Mouse (Mus musculus) lung, postnatal 0 days (tissue): ENCODE data around the gene Mkks. TPM values are rescaled to one million over a fixed set of nuclear protein-coding genes. Genes with fewer than 3 reads are reported as not detected.
A peak's percentile ranks its signal among the peaks of the same experiment; 100 is the strongest.

ENCODE experiments used
- ATAC-seq: fragments of 200-750 bp; cut with Nextera tagmentation; 2 replicates; pipeline ENCODE4 v1.8.0; 2017; ENCODE audit warnings: moderate library complexity
- DNase-seq: peaks from one replicate; pipeline ENCODE4 v3.0.0-alpha.2; 2016; ENCODE audit warnings: low spot score
- H3K27ac ChIP-seq: fragments of 300-500 bp; sonication (generic); 2 replicates; pipeline ENCODE4 v1.5.1; 2014; ENCODE audit warnings: antibody characterized with exemption, mild to moderate bottlenecking, low read length, mixed read lengths
- H3K27me3 ChIP-seq: fragments of 300-500 bp; sonication (generic); replicated peaks from 2 replicates; pipeline ENCODE4 v1.6.1; 2014; ENCODE audit warnings: low read length, mixed read lengths; ENCODE audit not compliant: insufficient read depth
- H3K36me3 ChIP-seq: fragments of 300-500 bp; sonication (generic); 2 replicates; pipeline ENCODE4 v1.6.1; 2014; ENCODE audit warnings: low read length, mixed read lengths; ENCODE audit not compliant: insufficient read depth
- H3K4me1 ChIP-seq: fragments of 300-500 bp; sonication (generic); 2 replicates; pipeline ENCODE4 v1.6.1; 2014; ENCODE audit warnings: antibody characterized with exemption, low read depth, low read length, mixed read lengths; ENCODE audit not compliant: insufficient read depth
- H3K4me2 ChIP-seq: fragments of 300-500 bp; sonication (generic); replicated peaks from 2 replicates; pipeline ENCODE4 v1.6.1; 2014; ENCODE audit warnings: low read depth, mild to moderate bottlenecking, low read length, moderate library complexity, mixed read lengths
- H3K4me3 ChIP-seq: fragments of 300-500 bp; sonication (generic); 2 replicates; pipeline ENCODE4 v1.5.1; 2014; ENCODE audit warnings: low read depth, low read length
- H3K9ac ChIP-seq: fragments of 300-500 bp; sonication (generic); replicated peaks from 2 replicates; pipeline ENCODE4 v1.6.1; 2014; ENCODE audit warnings: low read depth, mild to moderate bottlenecking
- H3K9me3 ChIP-seq: fragments of 300-500 bp; sonication (generic); 2 replicates; pipeline ENCODE4 v1.6.1; 2016; ENCODE audit warnings: low read length, mixed read lengths
- CTCF ChIP-seq: IDR thresholded peaks from 2 replicates; pipeline ENCODE4 v1.5.1; 2016; ENCODE audit warnings: antibody characterized with exemption, mild to moderate bottlenecking
- EP300 ChIP-seq: IDR thresholded peaks from 2 replicates; pipeline ENCODE4 v1.6.1; 2016; ENCODE audit warnings: antibody characterized with exemption, mild to moderate bottlenecking, control low read depth
- WGBS: fragments of 180-500 bp; shearing (Covaris S2); extraction: QIAGEN DNeasy Blood & Tissue Kit; methylation state at CpG from one replicate; pipeline ENCODE4 v1.1.7; 2014; 5-methylcytosine and 5-hydroxymethylcytosine counted together
- polyA plus RNA-seq: library from polyadenylated mRNA; unstranded; fragments of >200 nt; fragmentation: Nextera tagmentation; extraction: Ambion mirVana; gene quantifications from 2 replicates; pipeline ENCODE4 v1.2.1, GENCODE M21; 2015

Mkks gene
- polyA plus RNA-seq, 1 experiment from 2014 or later: 6.7 TPM

DNA sequence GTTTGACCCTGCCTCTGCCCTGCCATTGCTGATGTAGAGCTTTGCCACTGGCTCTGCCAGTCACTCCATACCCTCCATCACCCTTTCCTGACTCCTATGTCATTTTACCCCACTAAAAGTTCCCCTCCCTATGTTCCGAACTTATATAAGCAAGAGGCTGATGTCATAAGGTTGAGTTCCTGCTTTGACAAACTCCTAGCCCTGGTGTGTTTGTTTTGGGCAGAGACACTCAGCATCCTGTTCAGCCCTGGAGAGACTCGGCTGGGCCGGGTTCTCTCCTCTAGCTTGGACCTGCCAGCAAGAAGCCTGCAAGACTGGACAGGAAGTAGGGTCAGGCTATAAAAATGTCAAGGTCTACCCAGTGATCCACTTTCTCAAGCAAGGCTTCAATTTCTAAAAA lies 58.3 kb downstream of the Mkks start:
- ATAC-seq (peak; percentile 87), DNase-seq (peak; percentile 44)
- no peak for TF ChIP-seq CTCF
- peak; percentile 38; the same call in 1 of the 2 replicates for TF ChIP-seq EP300
- Histone ChIP-seq H3K4me2 (no peak overlapping the region), H3K27ac (no peak overlapping the region), H3K9me3 (no peaks in the 10 kb centered on the region), H3K9ac (no peak overlapping the region), H3K27me3 (no peaks in the 10 kb centered on the region), H3K4me3 (no peak overlapping the region), H3K4me1 (no peaks in the 10 kb centered on the region), H3K36me3 (no peaks in the 10 kb centered on the region)
- WGBS: 32% methylated on average over 3 of the region's 3 CpGs

DNA sequence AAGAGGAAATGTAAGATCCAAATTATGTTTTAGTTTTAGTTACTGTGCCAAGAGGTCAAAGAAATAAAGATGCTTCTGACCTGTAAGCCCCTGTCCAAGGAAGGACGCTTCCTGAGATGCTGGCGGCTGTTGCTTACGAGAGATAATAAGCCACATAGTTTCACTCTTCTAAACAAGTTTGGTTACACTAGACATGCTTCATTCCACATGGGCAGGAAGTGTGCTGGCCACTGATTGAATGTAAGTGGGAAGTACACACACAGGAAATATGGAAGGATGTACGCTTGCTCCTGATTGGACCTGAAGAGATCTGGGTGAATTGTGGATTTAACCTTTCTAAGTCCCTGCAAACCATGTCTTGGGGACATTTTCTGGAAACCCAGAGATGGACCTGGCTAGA lies 63.6 kb downstream of the Mkks start:
- H3K27ac ChIP-seq: no peak overlapping the region
- H3K27me3 ChIP-seq: no peaks in the 10 kb centered on the region
- H3K9me3 ChIP-seq: no peaks in the 10 kb centered on the region
- WGBS: 45% methylated on average over 4 of the region's 4 CpGs
- H3K36me3 ChIP-seq: no peaks in the 10 kb centered on the region
- H3K4me3 ChIP-seq: no peak overlapping the region
- TF ChIP-seq EP300: peak; percentile 38; the same call in 1 of the 2 replicates
- no peak for TF ChIP-seq CTCF
- peak; percentile 61 for ATAC-seq
- H3K9ac ChIP-seq: no peak overlapping the region
- H3K4me1 ChIP-seq: no peaks in the 10 kb centered on the region
- DNase-seq: peak; percentile 11
- H3K4me2 ChIP-seq: no peak overlapping the region

Other genes with a start within 250 kb of the Mkks start
- gene Snap25, start 177.9 kb downstream of the Mkks start, polyA plus RNA-seq: 0.24 and 0.69 TPM in 2 replicates
- gene AL731706.2, start 5.7 kb downstream of the Mkks start, polyA plus RNA-seq: 21.4 and 24.6 TPM in 2 replicates
- 3.1 and 3.2 TPM in 2 replicates for gene Slx4ip, start 171 bp downstream of the Mkks start, polyA plus RNA-seq
- gene AL731706.1, start within 50 bp of the Mkks start, polyA plus RNA-seq: 24.3 and 24.8 TPM in 2 replicates
- 14.8 and 15.4 TPM in 2 replicates for gene Jag1, start 225.3 kb upstream of the Mkks start, polyA plus RNA-seq